Mouse (Mus musculus) telencephalon, adult 2 months (tissue): ENCODE measurements around the gene Mdp1.

ENCODE experiments used
- DNase-seq: peaks from one replicate; pipeline ENCODE4 v3.0.0-alpha.2; 2011; ENCODE audit warnings: low read depth, low spot score

Mdp1 gene

DNA sequence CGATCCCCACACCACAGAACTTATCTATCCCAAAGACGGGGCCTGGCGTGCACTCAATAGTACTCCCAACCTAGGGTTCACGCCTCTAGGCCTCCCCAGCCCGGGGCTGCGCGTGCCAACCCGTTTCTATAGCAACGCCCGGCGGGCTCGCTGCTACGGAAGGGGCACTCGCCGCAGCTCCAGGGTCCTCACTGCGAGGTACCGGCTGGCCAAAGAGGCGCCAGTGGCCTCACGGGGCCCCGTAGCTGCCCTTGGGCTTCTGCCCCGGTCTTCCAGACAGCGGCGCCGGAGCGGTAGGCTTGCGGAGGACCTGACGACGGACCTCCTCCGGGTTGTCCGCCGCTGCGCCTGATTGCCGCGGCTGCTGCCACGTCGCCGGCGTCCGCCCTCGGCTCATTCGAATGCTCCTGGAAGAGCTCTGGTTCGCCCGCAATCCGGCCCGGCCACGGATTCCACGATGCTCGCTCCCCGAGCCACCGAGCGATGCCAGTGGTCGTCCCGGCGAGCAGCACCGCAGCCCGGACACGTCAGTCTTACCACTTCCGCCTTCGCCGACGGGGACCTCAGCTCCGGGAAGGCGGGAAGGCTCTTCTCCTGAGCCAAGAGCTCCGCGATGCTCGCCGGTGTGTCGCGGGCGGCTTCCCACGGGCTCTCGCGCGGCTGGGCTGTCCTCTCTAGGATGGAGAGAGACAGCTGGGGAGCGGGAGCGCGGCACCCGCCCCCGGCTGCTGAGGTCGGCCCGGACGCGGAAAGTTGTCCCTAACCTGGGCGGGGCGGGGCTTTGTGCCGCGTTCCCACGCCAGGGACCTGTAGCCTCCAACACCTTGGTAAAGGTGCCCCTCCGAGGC, 17.0 kb downstream of the Mdp1 start, which contains the start of gene Tm9sf1:
Tm9sf1 (minus strand) TSS at position 747 of the 848 bp plus-strand sequence.
- DNase-seq = peak; percentile 73

DNA sequence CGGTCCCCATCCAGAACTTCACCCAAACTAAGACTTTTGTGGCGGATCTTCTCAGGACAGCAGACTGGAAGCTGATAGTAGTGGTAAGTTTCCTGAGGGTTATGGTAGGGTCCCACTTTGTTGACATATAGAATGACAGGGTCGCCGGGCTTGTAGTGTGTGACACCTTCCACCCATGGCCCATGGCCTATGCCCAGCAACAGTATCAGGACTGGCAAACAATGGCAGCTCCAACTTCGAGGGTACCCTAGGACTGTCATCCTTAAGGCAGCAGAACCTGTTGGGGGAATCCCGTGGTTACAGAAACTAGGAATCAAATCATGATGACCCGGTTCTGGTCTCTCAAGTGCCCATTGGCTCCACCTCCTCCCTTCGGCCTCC, 17.6 kb downstream of the Mdp1 start:
- DNase-seq = no peak

DNA sequence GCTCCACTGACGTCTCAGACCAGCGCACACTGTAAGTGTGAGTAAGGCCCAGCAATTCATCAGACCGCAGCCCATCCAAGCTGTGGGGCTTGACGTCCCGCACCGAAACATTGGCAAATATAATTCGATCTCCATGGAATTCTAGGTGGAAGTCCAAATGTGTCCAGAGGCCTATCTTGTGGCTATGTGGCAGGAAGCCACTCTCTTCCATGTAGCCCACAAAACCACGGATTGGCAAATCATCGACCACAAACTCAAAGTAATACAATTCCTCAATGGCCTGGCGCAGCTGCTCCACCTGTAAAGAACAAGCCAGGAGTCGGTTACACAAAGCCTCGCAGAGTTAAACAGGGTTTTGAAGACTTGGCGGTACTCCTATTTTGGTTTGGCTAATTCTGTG, 19.0 kb downstream of the Mdp1 start:
- no peak for DNase-seq

DNA sequence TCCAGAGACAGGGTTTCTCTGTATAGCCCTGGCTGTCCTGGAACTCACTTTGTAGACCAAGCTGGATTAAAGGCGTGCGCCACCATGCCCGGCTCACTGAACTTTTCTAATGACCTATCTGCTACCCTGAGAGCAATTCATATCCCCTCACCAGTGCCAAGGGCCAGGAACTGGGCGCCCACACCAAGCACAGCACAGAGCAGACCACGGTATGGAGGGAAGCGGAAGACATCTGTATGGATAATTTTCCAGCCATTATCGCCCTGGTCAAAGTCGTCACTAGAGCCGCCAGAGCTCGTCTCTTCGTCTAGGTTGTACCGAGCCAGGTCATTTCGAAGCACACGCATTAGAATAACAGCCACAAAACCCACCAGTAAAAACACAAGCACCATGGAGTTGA, 19.5 kb downstream of the Mdp1 start:
- DNase-seq = no peak

DNA sequence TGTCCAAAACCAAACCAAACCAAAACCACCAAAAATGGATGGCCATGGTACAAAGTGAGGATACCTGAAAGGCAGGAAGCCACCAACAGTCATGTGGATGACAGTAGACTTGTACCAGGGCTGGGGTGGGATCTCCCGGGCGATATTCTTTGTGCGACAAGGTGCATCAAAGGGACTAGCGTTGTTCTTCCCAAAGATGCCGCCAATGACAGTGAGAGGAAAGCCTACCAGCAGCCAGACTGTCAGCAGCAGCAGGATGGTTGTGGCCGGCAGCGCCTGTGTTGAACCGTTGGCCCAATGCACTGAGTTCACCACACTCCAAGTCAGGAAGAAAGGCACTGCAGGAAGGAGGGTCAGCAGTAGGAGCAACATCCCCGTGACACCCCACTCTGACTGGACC, 22.5 kb downstream of the Mdp1 start, which contains the start of gene Gm49378:
Gm49378 (minus strand) TSS at position 101 of the 400 bp plus-strand sequence.
- DNase-seq = no peak

DNA sequence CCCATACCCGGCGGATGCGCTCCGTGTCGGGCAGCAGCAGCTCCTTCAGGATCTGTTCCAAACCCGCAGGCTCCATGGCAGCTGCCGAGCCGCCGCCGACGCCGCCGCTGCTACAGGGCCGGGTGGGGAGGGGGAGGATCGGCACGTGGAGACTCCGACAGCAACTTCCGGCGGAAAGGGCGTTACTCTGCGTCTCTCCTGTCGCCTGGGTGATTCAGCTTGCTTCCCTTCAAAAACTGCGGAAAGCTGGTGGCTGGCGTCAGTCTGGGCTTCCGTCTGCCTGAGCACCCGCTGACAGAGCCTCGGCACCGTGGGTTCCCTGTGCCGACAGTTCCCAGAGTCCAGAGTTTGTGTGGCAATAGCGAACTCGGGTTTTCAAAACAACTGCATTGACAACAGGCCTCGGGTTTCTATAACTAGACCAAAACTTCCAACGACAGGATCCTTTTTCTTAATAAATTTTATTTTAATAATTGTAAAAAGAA, 24.7 kb downstream of the Mdp1 start, which contains the start of gene Ipo4:
Ipo4 (minus strand) TSS at position 435 of the 485 bp plus-strand sequence.
- DNase-seq = peak; percentile 90

DNA sequence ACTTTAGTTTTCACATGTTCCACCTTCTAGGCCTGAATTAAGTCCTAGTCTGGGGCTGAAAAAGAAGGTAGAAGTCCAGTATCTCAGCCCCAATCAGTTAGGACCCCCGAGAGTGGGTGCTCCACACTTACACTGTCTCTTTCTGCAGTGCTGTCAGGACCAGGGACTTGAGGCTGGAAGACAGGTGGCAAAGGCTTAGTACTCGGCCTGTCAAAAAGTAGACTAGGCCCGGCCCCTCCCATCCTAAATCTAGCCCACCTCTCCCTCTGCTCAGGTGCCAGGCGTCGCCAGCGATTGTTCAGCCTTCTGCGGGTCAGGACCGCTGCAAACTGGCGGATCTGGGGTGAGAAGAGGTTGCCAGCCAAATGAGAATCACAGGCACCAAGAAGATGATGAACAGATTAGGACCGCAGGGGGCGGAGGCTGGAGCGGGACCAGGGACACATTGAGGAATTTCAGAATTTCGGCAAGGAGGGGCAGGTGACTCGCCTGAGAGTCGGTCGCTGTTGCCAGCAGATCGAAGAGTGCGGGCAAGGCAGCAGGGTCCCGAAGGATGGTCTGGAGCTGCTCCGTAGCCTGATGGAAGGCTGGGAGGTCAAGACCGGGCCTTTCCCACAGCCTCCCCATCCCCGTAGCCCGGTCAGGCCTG, 25.3 kb downstream of the Mdp1 start:
- DNase-seq = no peak

DNA sequence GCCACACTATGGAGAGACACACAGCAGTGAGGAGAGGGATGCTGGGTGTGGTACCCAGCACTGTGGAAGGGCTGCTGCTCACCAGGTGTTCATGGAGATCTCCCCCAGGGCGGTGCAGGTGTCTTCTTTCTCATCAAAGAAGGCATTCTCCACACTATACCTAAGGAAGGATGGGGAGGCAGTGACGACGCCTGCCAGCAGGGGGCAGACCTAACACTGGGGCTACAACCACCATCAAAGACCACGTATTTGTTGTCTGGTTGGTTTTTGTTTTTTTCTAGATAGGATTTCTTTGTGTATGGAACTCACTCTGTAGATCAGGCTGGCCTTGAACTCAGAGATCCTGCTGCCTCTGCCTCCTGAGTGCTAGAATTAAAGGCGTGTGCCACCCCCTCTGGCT, 31.0 kb downstream of the Mdp1 start:
- no peak for DNase-seq

DNA sequence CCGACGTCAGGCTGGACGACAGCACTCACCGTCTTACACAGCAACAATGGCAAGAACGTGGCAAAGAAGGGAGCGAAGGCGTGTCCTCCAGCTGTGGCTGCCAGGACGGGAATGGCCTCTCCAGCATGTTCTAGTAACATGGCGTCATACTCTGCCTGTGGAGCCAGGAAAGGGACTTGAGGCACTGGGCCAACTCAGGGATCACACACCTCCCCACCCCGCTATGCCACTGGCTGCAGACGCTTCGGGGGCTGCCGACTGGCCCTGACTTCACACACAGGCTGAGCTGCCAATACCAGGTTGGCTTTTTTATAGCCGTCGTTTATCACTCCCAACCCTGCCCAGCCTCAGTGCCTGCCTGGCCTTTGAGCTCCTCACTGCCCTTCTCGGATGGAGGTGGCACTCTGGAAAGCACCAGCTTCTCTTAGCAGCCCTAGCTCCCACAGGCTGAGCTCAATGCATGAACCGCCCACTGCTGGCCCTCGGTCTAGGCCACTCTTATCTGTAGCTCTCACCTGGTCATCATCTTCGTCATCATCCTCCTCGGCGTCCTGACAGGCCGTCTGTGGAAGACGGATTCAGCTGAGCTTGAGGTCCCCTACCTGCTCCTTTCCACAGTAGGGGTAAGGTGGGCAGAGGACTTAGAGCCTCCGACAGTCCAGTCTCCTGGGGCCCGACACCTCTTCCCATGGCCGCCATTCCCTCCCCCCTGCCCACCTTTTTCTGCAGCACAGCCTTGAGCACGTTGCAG, 32.1 kb downstream of the Mdp1 start:
- no peak for DNase-seq

DNA sequence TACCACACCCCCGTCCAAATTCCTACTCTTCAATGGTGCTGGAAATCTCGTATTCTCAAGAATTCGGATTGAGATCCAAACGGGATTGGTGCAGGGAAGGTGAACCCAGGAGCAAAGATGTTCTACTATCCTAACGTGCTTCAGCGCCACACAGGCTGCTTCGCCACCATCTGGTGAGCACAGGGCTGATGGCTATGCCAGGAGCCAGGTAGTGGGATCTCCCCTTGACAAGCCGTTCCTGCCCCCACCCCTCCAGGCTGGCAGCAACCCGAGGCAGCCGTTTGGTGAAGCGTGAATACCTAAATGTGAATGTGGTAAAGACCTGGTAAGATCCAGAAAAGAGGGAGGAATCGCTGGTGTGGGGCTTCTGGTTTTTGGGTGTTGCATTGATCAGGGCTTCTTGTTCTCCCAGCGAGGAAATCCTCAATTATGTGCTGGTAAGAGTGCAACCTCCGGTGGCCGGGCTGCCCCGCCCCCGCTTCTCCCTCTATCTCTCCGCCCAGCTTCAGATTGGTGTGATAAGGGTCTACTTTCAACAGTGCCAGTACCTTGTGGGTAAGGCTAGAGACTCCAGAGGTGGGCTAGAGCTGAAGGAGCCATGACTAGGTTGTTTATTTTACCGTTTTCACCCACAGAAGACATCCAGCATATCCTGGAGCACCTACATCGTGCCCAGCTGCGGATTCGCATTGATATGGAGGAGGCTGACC, 41.7 kb downstream of the Mdp1 start:
- DNase-seq = no peak

DNA sequence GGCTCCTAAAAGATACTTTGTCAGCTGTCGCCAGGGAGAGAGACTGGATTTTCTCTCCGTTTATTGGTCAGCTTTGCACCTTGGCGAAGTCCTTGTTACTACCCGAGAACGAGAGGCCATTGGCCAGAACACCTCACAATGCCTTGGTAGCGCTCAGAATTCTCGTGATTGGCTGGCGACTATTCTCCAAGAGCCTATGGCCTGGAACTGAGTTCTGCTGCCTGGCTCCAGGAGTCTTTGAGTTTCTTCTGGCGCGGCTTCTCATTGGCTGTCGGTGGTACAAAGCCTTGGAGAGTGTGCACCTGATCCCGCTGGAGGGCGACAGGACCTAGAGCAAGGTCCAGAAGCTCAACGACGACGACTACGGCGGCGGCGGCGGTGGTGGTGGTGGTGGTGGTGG, 42.5 kb downstream of the Mdp1 start, which contains the start of gene Rec8:
Rec8 (plus strand) TSS at position 216 of the 400 bp plus-strand sequence.
- peak; percentile 41 for DNase-seq

DNA sequence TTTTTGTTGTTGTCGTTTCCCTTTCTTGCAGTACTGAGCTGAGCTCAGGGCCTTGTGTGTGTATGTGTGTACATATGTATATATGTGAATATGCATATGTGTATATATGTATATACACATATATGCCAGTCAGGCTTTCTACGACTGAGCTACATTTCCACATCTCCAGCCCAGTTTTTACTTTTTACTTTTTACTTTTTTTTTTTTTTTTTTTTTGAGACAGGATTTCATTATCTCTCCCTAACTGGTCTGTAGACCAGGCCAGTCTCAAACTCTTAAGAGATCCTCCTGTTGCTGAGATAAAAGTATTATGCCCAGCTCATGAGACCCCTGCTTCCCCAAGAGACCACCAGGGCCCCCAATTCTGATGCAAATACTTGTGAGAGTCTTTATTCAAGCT, 43.5 kb downstream of the Mdp1 start:
- no peak for DNase-seq

DNA sequence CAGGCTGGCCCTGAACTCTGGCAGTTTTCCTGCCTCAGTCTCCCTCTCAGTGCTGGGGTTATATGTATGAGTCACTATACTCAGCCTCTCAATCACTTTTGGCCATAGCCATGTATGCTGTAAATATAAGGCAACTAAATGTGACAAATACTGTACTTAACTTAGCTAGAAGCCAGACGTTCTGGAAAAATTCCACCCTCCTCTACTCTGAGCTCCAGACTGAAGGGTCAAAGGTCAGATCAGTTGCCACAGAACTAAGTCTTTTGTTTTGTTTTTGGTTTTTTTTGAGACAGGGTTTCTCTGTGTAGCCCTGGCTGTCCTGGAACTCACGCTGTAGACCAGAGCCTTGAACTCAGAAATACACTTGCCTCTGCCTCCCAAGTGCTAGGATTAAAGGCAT, 44.4 kb downstream of the Mdp1 start:
- DNase-seq = no peak

DNA sequence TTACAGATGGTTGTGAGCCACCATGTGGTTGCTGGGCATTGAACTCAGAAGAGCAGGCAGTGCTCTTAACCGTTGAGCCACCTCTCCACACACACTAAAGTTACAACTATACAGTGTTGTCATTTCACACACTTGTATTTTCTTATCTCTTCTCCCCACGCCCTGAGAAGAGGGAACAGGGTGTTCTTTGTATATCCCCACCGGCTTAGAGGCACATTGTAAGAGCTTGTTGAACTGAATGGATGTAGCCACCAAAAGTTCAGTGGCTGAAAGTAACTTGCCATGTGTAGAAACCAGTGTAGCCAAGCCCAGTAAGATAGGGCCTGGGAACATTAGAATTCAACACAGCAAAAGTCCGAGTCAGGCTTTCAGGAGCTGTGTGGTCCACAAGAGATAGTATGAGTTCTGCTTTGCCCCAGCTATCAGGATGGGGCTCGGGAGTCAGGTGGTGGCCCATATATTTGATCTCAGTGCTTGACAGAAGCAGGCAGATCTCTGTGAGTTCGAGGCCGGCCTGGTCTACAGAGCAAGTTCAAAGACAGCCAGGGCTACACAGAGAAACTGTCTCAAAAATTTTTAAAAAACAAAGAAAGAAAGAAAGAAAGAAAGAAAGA, 45.6 kb downstream of the Mdp1 start:
- DNase-seq = no peak

DNA sequence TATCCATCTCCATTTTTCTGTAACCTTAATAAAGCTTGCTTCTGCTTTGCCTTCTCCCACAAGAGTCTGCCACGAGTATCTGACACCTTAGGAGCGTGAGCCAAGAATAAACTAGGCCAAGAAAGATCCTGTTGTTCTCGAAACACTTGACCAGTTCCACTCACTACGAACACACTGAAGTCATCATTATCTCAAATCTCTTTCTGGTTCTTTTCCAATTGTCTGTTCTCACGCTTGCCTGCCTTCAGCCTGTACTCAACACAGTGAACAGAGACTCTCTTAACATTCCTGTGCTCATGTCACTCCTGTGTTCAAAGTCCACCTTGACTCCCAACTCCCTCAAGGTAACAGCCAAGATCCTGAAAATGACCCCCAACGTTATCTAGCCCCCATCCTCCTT, 47.0 kb downstream of the Mdp1 start:
- DNase-seq = no peak

DNA sequence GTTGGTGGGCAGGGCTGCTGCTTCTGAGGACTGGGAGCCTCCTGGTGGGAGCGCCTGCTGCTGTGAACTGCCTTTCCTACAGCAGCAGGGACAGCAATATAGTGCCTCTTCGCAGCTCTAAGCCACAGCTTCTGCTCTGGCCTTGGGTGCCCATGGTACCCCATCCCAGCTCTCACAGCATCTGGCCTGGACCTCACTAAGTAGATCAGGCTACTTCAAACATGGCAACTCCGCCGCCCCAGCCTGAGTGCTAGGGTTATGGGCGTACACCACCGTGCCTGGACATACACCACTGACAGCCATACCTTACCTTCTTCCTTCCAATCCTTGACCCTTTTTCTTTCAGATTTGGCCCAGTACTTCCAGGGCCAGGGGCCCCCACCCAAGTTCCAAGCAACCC, 52.0 kb downstream of the Mdp1 start:
- no peak for DNase-seq
